Comparison of ENCODE assay signal across 8 mouse cellular contexts in genomic region chr1:171102547-171103177, GRCm38 (mm10). TPM values are rescaled to one million over a fixed set of nuclear protein-coding genes. Genes with fewer than 3 reads are reported as not detected.
DNase-seq lines count a peak whose midpoint lies in the region; ATAC-seq and TF ChIP-seq lines count a peak whose summit lies in the region.

No protein-coding gene starts in this region.

- no peaks in the 10 kb centered on the region for H3K36me3 ChIP-seq in ES-E14 (ENCODE audit: control insufficient read depth, insufficient read depth, low read length, poor library complexity, severe bottlenecking)
- H3K36me3 ChIP-seq in forebrain, embryonic 15.5 days = no peaks in the 10 kb centered on the region
- H3K36me3 ChIP-seq in neural tube, embryonic 14.5 days (ENCODE audit: control insufficient read depth, insufficient read depth, low read length) = no peaks in the 10 kb centered on the region
- H3K36me3 ChIP-seq in testis, adult 2 months (ENCODE audit: control insufficient read depth, insufficient read depth, low read length) = no peaks in the 10 kb centered on the region

- H3K4me3 ChIP-seq in ES-E14 (ENCODE audit: insufficient read depth in 1 of 2, low read depth in 1 of 2, low read length in 2 of 2, poor library complexity in 1 of 2, severe bottlenecking in 1 of 2) = peak overlapping the region; percentile 72 to 74
- peak overlapping the region; percentile 81 for H3K4me3 ChIP-seq in forebrain, embryonic 15.5 days
- peak overlapping the region; percentile 49 for H3K4me3 ChIP-seq in neural tube, embryonic 14.5 days (ENCODE audit: low read depth, low read length)
- H3K4me3 ChIP-seq in testis, adult 2 months (ENCODE audit: control insufficient read depth, low read depth, low read length) = peak overlapping the region; percentile 72

- TF ChIP-seq POLR2A in testis, adult 2 months (IDR thresholded peaks at IDR 0.05; ENCODE audit: control insufficient read depth, low read depth, low read length) = no peak

- H3K4me2 ChIP-seq in forebrain, embryonic 15.5 days (replicated peaks) = peak overlapping the region; percentile 54
- H3K4me2 ChIP-seq in neural tube, embryonic 14.5 days (ENCODE audit: low read depth, low read length) = peak overlapping the region; percentile 49

- under 1% methylated on average over 35 of the region's 35 CpGs for WGBS in forebrain, embryonic 15.5 days
- under 1% methylated on average over 34 of the region's 35 CpGs for WGBS in neural tube, embryonic 14.5 days

- no peak for TF ChIP-seq CTCF in testis, adult 2 months (IDR thresholded peaks at IDR 0.05; ENCODE audit: control insufficient read depth, insufficient read depth, insufficient replicate concordance, low read depth, low read length)

- no peaks in the 10 kb centered on the region for H3K27me3 ChIP-seq in forebrain, embryonic 15.5 days
- no peaks in the 10 kb centered on the region for H3K27me3 ChIP-seq in neural tube, embryonic 14.5 days (ENCODE audit: control insufficient read depth, insufficient read depth, low read length)
- no peaks in the 10 kb centered on the region for H3K27me3 ChIP-seq in testis, adult 2 months (ENCODE audit: control insufficient read depth, insufficient read depth, low read length)

- intact Hi-C loops in heart, postnatal 25 days (cut with DNase I) = loop anchor here (10.0 kb wide), 1 partner anchor 402 kb away; the partner anchor contains the start of gene Alyref2

- H3K9me3 ChIP-seq in ES-E14 (ENCODE audit: control insufficient read depth, insufficient read depth, low read depth, low read length) = no peaks in the 10 kb centered on the region
- H3K9me3 ChIP-seq in forebrain, embryonic 15.5 days = no peaks in the 10 kb centered on the region
- H3K9me3 ChIP-seq in neural tube, embryonic 14.5 days (ENCODE audit: control insufficient read depth, low read length) = no peaks in the 10 kb centered on the region

- in situ Hi-C loops in ES-E14 (cut with MboI; ENCODE audit: low sequenced_read_pairs in 2 of 2, unreplicated experiment in 2 of 2) = no loop called here

- ATAC-seq in forebrain, embryonic 15.5 days (replicated peaks) = peak; percentile 91
- peak; percentile 95 for ATAC-seq in neural tube, embryonic 14.5 days (ENCODE audit: low read depth)

- no peaks in the 10 kb centered on the region for H3K4me1 ChIP-seq in ES-E14 (ENCODE audit: control insufficient read depth in 2 of 2, insufficient read depth in 2 of 2, low read length in 2 of 2, poor library complexity in 1 of 2)
- peaks cover 3% of the 10 kb centered on the region for H3K4me1 ChIP-seq in forebrain, embryonic 15.5 days
- no peaks in the 10 kb centered on the region for H3K4me1 ChIP-seq in neural tube, embryonic 14.5 days (ENCODE audit: control insufficient read depth, insufficient read depth, low read length)
- H3K4me1 ChIP-seq in testis, adult 2 months (ENCODE audit: control insufficient read depth, insufficient read depth, low read length) = no peaks in the 10 kb centered on the region; the same call in 1 of the 2 replicates

- no peak overlapping the region; the same call in none of the 2 replicates for H3K27ac ChIP-seq in ES-E14 (ENCODE audit: insufficient read depth, low read depth, low read length, poor library complexity, severe bottlenecking)
- peak overlapping the region; percentile 78 for H3K27ac ChIP-seq in forebrain, embryonic 15.5 days (replicated peaks)
- H3K27ac ChIP-seq in neural tube, embryonic 14.5 days (ENCODE audit: low read depth, low read length) = peak overlapping the region; percentile 75
- no peak overlapping the region for H3K27ac ChIP-seq in testis, adult 2 months (ENCODE audit: control insufficient read depth, insufficient read depth, low read depth, low read length)

- H3K9ac ChIP-seq in ES-E14 (ENCODE audit: insufficient read depth, low read depth, low read length, poor library complexity, severe bottlenecking) = peak overlapping the region; percentile 72
- peak overlapping the region; percentile 59 for H3K9ac ChIP-seq in forebrain, embryonic 15.5 days (replicated peaks)
- peak overlapping the region; percentile 56; the same call in 1 of the 2 replicates for H3K9ac ChIP-seq in neural tube, embryonic 14.5 days (replicated peaks; ENCODE audit: low read depth, low read length)

- peak; percentile 79 for DNase-seq in ES-E14 (ENCODE audit: low read depth, low spot score)
- peak; percentile 85 for DNase-seq in cerebellum, adult 11-12 months
- DNase-seq in heart, postnatal 25 days (ENCODE audit: low spot score) = peak; percentile 62
- DNase-seq in layer of hippocampus, adult 11-12 months (ENCODE audit: low spot score) = peak; percentile 91
- DNase-seq in lung, adult 18-20 months = peak; percentile 79 to 83

TF ChIP-seq in ES-E14, 5 proteins besides CTCF, POLR2A, EP300 and RAD21:
- TF ChIP-seq ZNF384 (IDR thresholded peaks at IDR 0.05; ENCODE audit: low read depth, low read length) = no peak
- TF ChIP-seq MAFK (IDR thresholded peaks at IDR 0.05; ENCODE audit: insufficient read depth, low read depth, low read length) = peak; percentile 2; the same call in 1 of the 2 replicates

RNA-seq across cellular contexts. Expression of gene Cfap126, which starts 11.1 kb away (rescaled TPM):
- total RNA-seq in ES-E14 (2012; rRNA removed) = not detected in 2 replicates
- polyA plus RNA-seq in forebrain, embryonic 15.5 days (2015; fragmentation: Nextera tagmentation; extraction: Ambion mirVana) = 4.0 and 10.3 TPM in 2 replicates
- total RNA-seq in heart, postnatal 25 days (2021) = 1 to 10 TPM in 1 of 2 experiments, under 1 TPM in 1; 0.34 to 1.1 TPM
- polyA plus RNA-seq in neural tube, embryonic 14.5 days (2014; fragmentation: Nextera tagmentation; extraction: Ambion mirVana) = 2.4 and 5.0 TPM in 2 replicates
- 309 and 314 TPM in 2 replicates for polyA plus RNA-seq in testis, adult 2 months (2012; rRNA removed)

RNA-seq across cellular contexts. Expression of gene Fcgr3, which starts 37.9 kb away (rescaled TPM):
- 0.32 and 0.40 TPM in 2 replicates for total RNA-seq in ES-E14 (2012; rRNA removed)
- 8.7 and 8.8 TPM in 2 replicates for polyA plus RNA-seq in forebrain, embryonic 15.5 days (2015; fragmentation: Nextera tagmentation; extraction: Ambion mirVana)
- total RNA-seq in heart, postnatal 25 days (2021) = 10 to 100 TPM; 12.5 to 15.6 TPM
- 5.5 and 8.8 TPM in 2 replicates for polyA plus RNA-seq in neural tube, embryonic 14.5 days (2014; fragmentation: Nextera tagmentation; extraction: Ambion mirVana)
- polyA plus RNA-seq in testis, adult 2 months (2012; rRNA removed) = 30.9 and 52.1 TPM in 2 replicates

RNA-seq across cellular contexts. Expression of gene Sdhc, which starts 47.7 kb away (rescaled TPM):
- 55.0 and 57.9 TPM in 2 replicates for total RNA-seq in ES-E14 (2012; rRNA removed)
- polyA plus RNA-seq in forebrain, embryonic 15.5 days (2015; fragmentation: Nextera tagmentation; extraction: Ambion mirVana) = 211 and 213 TPM in 2 replicates
- 1,000 to 10,000 TPM; 1,121 to 1,186 TPM for total RNA-seq in heart, postnatal 25 days (2021)
- 297 and 334 TPM in 2 replicates for polyA plus RNA-seq in neural tube, embryonic 14.5 days (2014; fragmentation: Nextera tagmentation; extraction: Ambion mirVana)
- 85.3 and 105 TPM in 2 replicates for polyA plus RNA-seq in testis, adult 2 months (2012; rRNA removed)

RNA-seq across cellular contexts. Expression of gene Mpz, which starts 47.8 kb away (rescaled TPM):
- 0.36 TPM in 1 of 2 replicates, not detected in the other for total RNA-seq in ES-E14 (2012; rRNA removed)
- 0.23 TPM in 1 of 2 replicates, not detected in the other for polyA plus RNA-seq in forebrain, embryonic 15.5 days (2015; fragmentation: Nextera tagmentation; extraction: Ambion mirVana)
- 1 to 10 TPM in 1 of 2 experiments, under 1 TPM in 1; 0.29 to 6.7 TPM for total RNA-seq in heart, postnatal 25 days (2021)
- 11.8 TPM in 1 of 2 replicates, not detected in the other for polyA plus RNA-seq in neural tube, embryonic 14.5 days (2014; fragmentation: Nextera tagmentation; extraction: Ambion mirVana)
- 2.8 and 3.0 TPM in 2 replicates for polyA plus RNA-seq in testis, adult 2 months (2012; rRNA removed)

Comparison
In these comparisons a context has a peak if more than half of its experiments do, and no peak if none do; other contexts are left out.
1. H3K27ac ChIP-seq: peak in forebrain, embryonic 15.5 days (single experiment) and neural tube, embryonic 14.5 days (single experiment); none in ES-E14 (single experiment) and testis, adult 2 months (single experiment).
2. RNA of gene Cfap126, which starts 11.1 kb away (polyA plus RNA-seq): 309 to 314 TPM in testis, adult 2 months; 4.0 to 10.3 TPM in forebrain, embryonic 15.5 days and 2.4 to 5.0 TPM in neural tube, embryonic 14.5 days; every median in the first group is over 10 times any median in the second.
3. Peak in every context shown above with its lines, with median percentiles within 50 percentile points of each other: DNase-seq, H3K4me3 ChIP-seq and H3K9ac ChIP-seq.